Mouse (Mus musculus) gastrocnemius, adult 2 months (tissue): Measurements from ENCODE around the gene Cux2. TPM values are rescaled to one million over a fixed set of nuclear protein-coding genes. Genes with fewer than 3 reads are reported as not detected.

Experiments
- DNase-seq: peaks from one replicate; pipeline ENCODE4 v3.0.0; 2022
- H3K27ac ChIP-seq: fragments of 200-600 bp; 2 replicates; pipeline ENCODE4 v1.8.1; 2022; ENCODE audit warnings: mild to moderate bottlenecking
- H3K4me3 ChIP-seq: fragments of 200-600 bp; 2 replicates; pipeline ENCODE4 v1.8.1; 2022; ENCODE audit warnings: mild to moderate bottlenecking, moderate library complexity
- CTCF ChIP-seq: fragments of 200-600 bp; IDR thresholded peaks from 2 replicates; pipeline ENCODE4 v1.8.1; 2022; ENCODE audit warnings: antibody characterized with exemption, mild to moderate bottlenecking, moderate library complexity
- intact Hi-C: fragments of 180-260 bp; cut with DNase I; formaldehyde crosslinking; loops from one replicate; pipeline ENCODE4 v1.15.1; 2025
- total RNA-seq, 2 experiments: library from RNA; stranded (reverse); gene quantifications; 2 replicates each; pipeline ENCODE4 v1.2.3; 2021

The Cux2 gene
- total RNA-seq, 2 experiments from 2014 or later = 3.9 to 6.0 TPM

GRCm38 (mm10) chr5:122056557-122056956, 6.7 kb upstream of the Cux2 start:
- Histone ChIP-seq H3K27ac (no peak overlapping the region), H3K4me3 (no peak overlapping the region)
- TF ChIP-seq CTCF = no peak
- intact Hi-C loops = loop anchor here (5.0 kb wide), 1 partner anchor 164 kb away; no protein-coding TSS in a partner anchor
- no peak for DNase-seq

- no peak for TF ChIP-seq CTCF
- Histone ChIP-seq H3K27ac (peak overlapping the region; percentile 62; the same call in 1 of the 2 replicates), H3K4me3 (peak overlapping the region; percentile 59)
- intact Hi-C loops = loop anchor here (5.0 kb wide), 1 partner anchor 52 kb away; no protein-coding TSS in a partner anchor
- DNase-seq = peak; percentile 68
These were observed 4.4 kb upstream of the Cux2 start for GRCm38 (mm10) chr5:122054130-122054843.

- Histone ChIP-seq H3K4me3 (no peak overlapping the region), H3K27ac (no peak overlapping the region)
- no peak for DNase-seq
- intact Hi-C loops = loop anchor here (5.0 kb wide), 1 partner anchor 51 kb away; no protein-coding TSS in a partner anchor
- TF ChIP-seq CTCF = no peak
These were observed 3.7 kb upstream of the Cux2 start for GRCm38 (mm10) chr5:122053587-122053986.

GRCm38 (mm10) chr5:122050832-122051105, 867 bp upstream of the Cux2 start:
- intact Hi-C loops = loop anchor here (2.0 to 5.0 kb wide), 3 partner anchors 38 to 108 kb away; no protein-coding TSS in a partner anchor
- H3K27ac ChIP-seq = no peak overlapping the region

GRCm38 (mm10) chr5:122049664-122050016, 262 bp downstream of the Cux2 start:
- H3K27ac ChIP-seq = peak overlapping the region; percentile 51
- DNase-seq = peak; percentile 71
- TF ChIP-seq CTCF = no peak
- intact Hi-C loops = loop anchor here (2.0 to 5.0 kb wide), 3 partner anchors 39 to 107 kb away; no protein-coding TSS in a partner anchor
- peak overlapping the region; percentile 80 for H3K4me3 ChIP-seq

More at GRCm38 (mm10) chr5:122050832-122051105, 867 bp upstream of the Cux2 start:
- no peak for DNase-seq
- no peak for TF ChIP-seq CTCF
- H3K4me3 ChIP-seq = peak overlapping the region; percentile 80

- no peak for TF ChIP-seq CTCF
- DNase-seq = no peak
- Histone ChIP-seq H3K27ac (no peak overlapping the region), H3K4me3 (peak overlapping the region; percentile 80)
- intact Hi-C loops = no loop called here
These were observed 927 bp downstream of the Cux2 start for GRCm38 (mm10) chr5:122048686-122049663.

- H3K27ac ChIP-seq = no peak overlapping the region
- intact Hi-C loops = no loop called here
- TF ChIP-seq CTCF = no peak
- DNase-seq = no peak
- H3K4me3 ChIP-seq = no peak overlapping the region
These were observed 1.6 kb downstream of the Cux2 start for GRCm38 (mm10) chr5:122048252-122048651.

- no peak overlapping the region for H3K27ac ChIP-seq
- H3K4me3 ChIP-seq = no peak overlapping the region
- no peak for TF ChIP-seq CTCF
- no peak for DNase-seq
- intact Hi-C loops = no loop called here
These were observed 2.1 kb downstream of the Cux2 start for GRCm38 (mm10) chr5:122047791-122048190.

- intact Hi-C loops = no loop called here
- DNase-seq = no peak
- no peak overlapping the region for H3K27ac ChIP-seq
- no peak for TF ChIP-seq CTCF
- H3K4me3 ChIP-seq = no peak overlapping the region
These were observed 6.3 kb downstream of the Cux2 start for GRCm38 (mm10) chr5:122043567-122043966.

GRCm38 (mm10) chr5:122035278-122035677, 14.6 kb downstream of the Cux2 start:
- no peak for DNase-seq
- Histone ChIP-seq H3K4me3 (no peak overlapping the region), H3K27ac (no peak overlapping the region)
- intact Hi-C loops = no loop called here
- no peak for TF ChIP-seq CTCF

GRCm38 (mm10) chr5:122033167-122033478, 16.8 kb downstream of the Cux2 start:
- DNase-seq = no peak
- intact Hi-C loops = no loop called here
- no peak overlapping the region for H3K4me3 ChIP-seq
- TF ChIP-seq CTCF = no peak
- no peak overlapping the region for H3K27ac ChIP-seq

- intact Hi-C loops = no loop called here
- Histone ChIP-seq H3K27ac (no peak overlapping the region), H3K4me3 (no peak overlapping the region)
These were observed 17.3 kb downstream of the Cux2 start for GRCm38 (mm10) chr5:122032471-122033166.

GRCm38 (mm10) chr5:122031146-122031545, 18.8 kb downstream of the Cux2 start:
- no peak overlapping the region for H3K4me3 ChIP-seq
- no peak overlapping the region for H3K27ac ChIP-seq
- intact Hi-C loops = no loop called here
- no peak for TF ChIP-seq CTCF
- DNase-seq = no peak

More at GRCm38 (mm10) chr5:122032471-122033166, 17.3 kb downstream of the Cux2 start:
- no peak for TF ChIP-seq CTCF
- no peak for DNase-seq
